Mouse (Mus musculus): Measurements from ENCODE around the gene Fam131c. TPM values are rescaled to one million over a fixed set of nuclear protein-coding genes. Genes with fewer than 3 reads are reported as not detected.

The Fam131c gene
- polyA plus RNA-seq (2012), result not detected in 2 replicates

DNA sequence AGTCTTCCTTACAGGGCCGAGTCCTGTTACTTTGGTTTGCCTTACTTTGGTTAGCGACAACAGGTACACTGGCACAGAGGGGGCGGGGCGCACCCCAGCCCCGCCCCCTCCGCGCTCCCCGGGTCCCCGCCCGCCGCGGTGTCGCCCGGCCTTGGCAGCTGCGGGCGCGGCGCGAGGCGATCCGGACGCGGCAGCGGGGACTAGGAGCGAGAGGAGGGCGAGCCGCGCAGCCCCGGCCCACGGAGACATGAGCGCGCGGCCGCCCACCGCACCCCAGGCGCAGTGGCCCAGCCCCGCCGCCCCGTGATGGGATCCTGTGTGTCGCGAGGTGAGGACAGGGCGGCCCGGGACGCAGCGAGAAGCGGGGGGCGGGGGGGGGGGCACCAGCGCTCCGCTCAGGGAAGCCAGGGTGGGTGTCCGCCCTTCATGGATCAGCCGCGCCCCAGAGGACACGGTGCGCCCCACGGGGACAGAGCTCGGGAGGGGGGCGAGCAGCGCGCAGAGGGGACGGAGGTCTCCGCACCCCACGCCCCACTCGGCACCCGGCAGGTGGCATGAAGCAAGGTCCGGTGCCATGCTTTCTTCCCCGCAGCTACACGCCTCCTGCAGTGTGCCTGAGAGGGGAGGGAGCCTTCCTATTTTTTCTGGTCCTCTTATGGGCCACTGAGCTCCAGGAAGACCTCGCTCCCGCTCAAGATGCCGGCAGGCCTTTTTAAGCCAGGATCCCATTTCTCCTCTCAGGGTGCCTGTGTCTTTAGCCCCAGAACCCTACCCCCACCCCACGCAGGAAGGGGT is at the start of gene Fam131c:
Gene Fam131c (plus strand): TSS at position 224 of the 795 bp plus-strand sequence.

GRCm38 (mm10) chr4:141398545-141398944 is 30.5 kb downstream of the Fam131c start, which contains the start of gene Clcnka:
Clcnka (minus strand) TSS chr4:141398724.

DNA sequence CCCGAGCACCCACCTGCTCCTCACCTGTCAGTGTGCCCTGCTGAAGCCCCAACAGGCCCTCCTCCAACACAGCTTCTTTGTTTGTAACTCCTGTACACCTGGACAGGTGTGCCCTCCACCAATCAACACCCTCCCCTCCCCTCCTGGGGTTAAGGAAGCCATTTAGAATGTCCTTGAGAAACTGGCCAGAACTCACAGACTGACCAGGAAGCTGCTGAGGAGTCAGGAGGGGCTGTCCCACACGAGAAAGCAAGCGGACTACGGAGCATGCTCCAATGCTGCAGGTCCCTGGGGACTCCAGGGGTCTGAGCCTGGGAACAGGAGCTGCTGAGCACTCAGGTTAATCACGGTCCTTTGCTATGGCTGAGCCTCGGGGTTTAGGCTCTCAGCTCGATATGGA is 47.9 kb downstream of the Fam131c start, which contains the start of gene Clcnkb:
Gene Clcnkb (minus strand): TSS at position 91 of the 400 bp plus-strand sequence.

GRCm38 (mm10) chr4:141420192-141420829 is 52.3 kb downstream of the Fam131c start, which contains the start of gene Hspb7:
Hspb7 (plus strand) TSS chr4:141420779.

Other genes with a start within 250 kb of the Fam131c start
- 106 and 123 TPM in 2 replicates for gene Szrd1, start 228.4 kb upstream of the Fam131c start, polyA plus RNA-seq (2012)
- 15.0 and 15.5 TPM in 2 replicates for gene Fbxo42, start 220.3 kb upstream of the Fam131c start, polyA plus RNA-seq (2012)
- gene Rsg1, start 154.3 kb upstream of the Fam131c start, polyA plus RNA-seq (2012), result 2.6 and 3.3 TPM in 2 replicates
- gene Arhgef19, start 128.7 kb upstream of the Fam131c start, polyA plus RNA-seq (2012), result not detected in 2 replicates
- gene Epha2, start 67.0 kb upstream of the Fam131c start, polyA plus RNA-seq (2012), result 1.7 and 2.5 TPM in 2 replicates
- gene Clcnka, start 30.5 kb downstream of the Fam131c start, polyA plus RNA-seq (2012), result not detected in 2 replicates
- gene Clcnkb, start 47.8 kb downstream of the Fam131c start, polyA plus RNA-seq (2012), result not detected in 2 replicates
- gene Hspb7, start 52.6 kb downstream of the Fam131c start, polyA plus RNA-seq (2012), result 0.03 and 0.04 TPM in 2 replicates
- gene Srarp, start 67.9 kb downstream of the Fam131c start, polyA plus RNA-seq (2012), result not detected in 2 replicates
- gene Zbtb17, start 76.4 kb downstream of the Fam131c start, polyA plus RNA-seq (2012), result 89.6 and 120 TPM in 2 replicates
- 208 and 247 TPM in 2 replicates for gene Spen, start 170.4 kb downstream of the Fam131c start, polyA plus RNA-seq (2012)
- gene Fblim1, start 237.9 kb downstream of the Fam131c start, polyA plus RNA-seq (2012), result 0.13 and 0.33 TPM in 2 replicates